Mouse (Mus musculus) frontal cortex, postnatal 36 days (tissue): ENCODE data around the gene Rnf225.

Experiments used
- DNase-seq, 2 experiments: peaks; one replicate each; pipeline ENCODE4 v3.0.0; 2022; ENCODE audit warnings: low spot score in 2 of 2

Gene Rnf225

DNA sequence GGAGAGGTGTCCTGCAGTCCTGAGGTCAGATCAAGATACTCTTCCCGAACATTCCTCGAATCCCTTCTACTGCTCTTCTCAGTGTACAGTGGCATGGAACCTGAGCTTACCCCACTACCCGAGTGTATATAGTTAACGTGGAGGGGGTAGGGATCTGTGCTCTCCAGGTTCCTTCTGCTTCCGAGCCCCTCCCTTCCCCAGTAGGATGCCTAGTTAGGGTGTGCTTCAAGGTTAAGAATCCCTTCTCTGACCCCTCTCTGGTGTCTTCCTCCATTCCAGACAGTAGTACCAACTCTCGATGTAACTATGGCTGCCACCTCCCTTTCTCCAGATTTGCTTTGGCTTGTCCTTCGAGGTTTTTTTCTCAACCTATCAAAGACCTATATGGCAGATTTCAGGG is 53.1 kb downstream of the Rnf225 start:
- DNase-seq: no peak
